Mouse (Mus musculus): ENCODE results near the gene Gm17651.

Gm17651 gene

GRCm38 (mm10) chr3:97627893-97628292 is 46.6 kb downstream of the Gm17651 start:
- peak in 1 of 2 experiments; percentile 7 for DNase-seq

- no peak for DNase-seq
Measured at GRCm38 (mm10) chr3:97624611-97625010, 49.9 kb downstream of the Gm17651 start.
